Mouse (Mus musculus): ENCODE results near the gene Ifna7.
"Not testable (repeated sequence)": the region's sequence is repeated elsewhere in the genome, so short reads cannot be mapped to it uniquely, and the experiment has no call there.

DNA sequence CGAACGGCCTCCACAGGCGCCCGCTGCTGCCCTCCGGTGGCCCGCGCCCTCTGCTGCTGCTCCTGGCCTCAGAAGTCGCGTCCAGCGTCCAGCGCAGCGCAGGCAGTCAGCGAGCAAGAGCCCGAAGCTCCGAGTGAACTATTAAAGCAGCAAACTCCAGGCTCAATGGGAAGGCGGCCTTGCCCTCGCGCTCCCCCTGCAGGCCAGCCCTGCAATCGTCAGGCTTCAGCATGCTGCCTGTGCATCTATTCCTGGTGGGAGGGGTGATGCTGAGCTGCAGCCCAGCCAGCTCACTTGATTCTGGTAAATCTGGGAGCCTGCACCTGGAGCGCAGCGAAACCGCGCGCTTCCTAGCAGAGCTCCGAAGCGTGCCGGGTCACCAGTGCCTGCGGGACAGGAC, 27.6 kb upstream of the Ifna7 start, which contains the start of gene Gm13277:
- not testable (repeated sequence) for TF ChIP-seq CTCF (conservative IDR thresholded peaks at IDR 0.05; ENCODE audit: low read length); NANOG (IDR thresholded peaks at IDR 0.05; ENCODE audit: borderline replicate concordance, low read length)

Data from E14TG2a.4 (cell line).